Mouse (Mus musculus) right cerebral cortex, postnatal 25 days (tissue): ENCODE measurements around the gene Limch1.

ENCODE experiments used
- DNase-seq: peaks from one replicate; pipeline ENCODE4 v3.0.0; 2022

The Limch1 gene

GRCm38 (mm10) chr5:66836892-66837291, 91.3 kb downstream of the Limch1 start:
- DNase-seq = no peak

GRCm38 (mm10) chr5:66841971-66842370, 96.3 kb downstream of the Limch1 start:
- no peak for DNase-seq

GRCm38 (mm10) chr5:66842776-66843175, 97.1 kb downstream of the Limch1 start:
- DNase-seq = no peak

- DNase-seq = no peak
Observed at GRCm38 (mm10) chr5:66848136-66848535, 102.5 kb downstream of the Limch1 start.

- no peak for DNase-seq
Observed at GRCm38 (mm10) chr5:66849148-66849547, 103.5 kb downstream of the Limch1 start.

- peak; percentile 24 for DNase-seq
Observed at GRCm38 (mm10) chr5:66850721-66851251, 105.2 kb downstream of the Limch1 start.

- no peak for DNase-seq
Observed at GRCm38 (mm10) chr5:66851708-66852107, 106.1 kb downstream of the Limch1 start.

- DNase-seq = no peak
Observed at GRCm38 (mm10) chr5:66854263-66854662, 108.6 kb downstream of the Limch1 start.

GRCm38 (mm10) chr5:66855358-66856107, 109.9 kb downstream of the Limch1 start:
- no peak for DNase-seq

- no peak for DNase-seq
Observed at GRCm38 (mm10) chr5:66859506-66859905, 113.9 kb downstream of the Limch1 start.

- DNase-seq = no peak
Observed at GRCm38 (mm10) chr5:66861232-66862035, 115.8 kb downstream of the Limch1 start.

GRCm38 (mm10) chr5:66862151-66862550, 116.5 kb downstream of the Limch1 start:
- no peak for DNase-seq

GRCm38 (mm10) chr5:66865229-66865628, 119.6 kb downstream of the Limch1 start:
- DNase-seq = peak; percentile 22

- DNase-seq = no peak
Observed at GRCm38 (mm10) chr5:66866019-66866418, 120.4 kb downstream of the Limch1 start.

GRCm38 (mm10) chr5:66869545-66869944, 123.9 kb downstream of the Limch1 start:
- DNase-seq = no peak

GRCm38 (mm10) chr5:66871521-66872050, 126.0 kb downstream of the Limch1 start:
- DNase-seq = no peak

- DNase-seq = no peak
Observed at GRCm38 (mm10) chr5:66872053-66872452, 126.4 kb downstream of the Limch1 start.

GRCm38 (mm10) chr5:66872681-66873080, 127.1 kb downstream of the Limch1 start:
- no peak for DNase-seq

- DNase-seq = no peak
Observed at GRCm38 (mm10) chr5:66876018-66876805, 130.6 kb downstream of the Limch1 start.

- no peak for DNase-seq
Observed at GRCm38 (mm10) chr5:66877066-66877465, 131.4 kb downstream of the Limch1 start.

- no peak for DNase-seq
Observed at GRCm38 (mm10) chr5:66881901-66882341, 136.3 kb downstream of the Limch1 start.

GRCm38 (mm10) chr5:66882718-66883117, 137.1 kb downstream of the Limch1 start:
- no peak for DNase-seq

GRCm38 (mm10) chr5:66884505-66884904, 138.9 kb downstream of the Limch1 start:
- DNase-seq = no peak
